Mouse (Mus musculus) embryonic facial prominence, embryonic 12.5 days (tissue): ENCODE data around the gene Acvr1b. TPM values are rescaled to one million over a fixed set of nuclear protein-coding genes. Genes with fewer than 3 reads are reported as not detected.

ENCODE experiments used
- ATAC-seq: fragments of 200-750 bp; cut with Nextera tagmentation; 2 replicates; pipeline ENCODE4 v1.8.0; 2017; ENCODE audit not compliant: insufficient number of reproducible peaks, insufficient read depth, low FRiP score, low TSS enrichment
- H3K27ac ChIP-seq: fragments of 300-500 bp; sonication (generic); 2 replicates; pipeline ENCODE4 v1.5.1; 2016; ENCODE audit warnings: mild to moderate bottlenecking
- H3K27me3 ChIP-seq: fragments of 300-500 bp; sonication (generic); 2 replicates; pipeline ENCODE4 v1.6.1; 2016; ENCODE audit warnings: mild to moderate bottlenecking, moderate library complexity
- H3K36me3 ChIP-seq: fragments of 300-500 bp; sonication (generic); 2 replicates; pipeline ENCODE4 v1.6.1; 2016; ENCODE audit warnings: mild to moderate bottlenecking
- H3K4me1 ChIP-seq: fragments of 300-500 bp; sonication (generic); 2 replicates; pipeline ENCODE4 v1.6.1; 2016
- H3K4me2 ChIP-seq: fragments of 300-500 bp; sonication (generic); replicated peaks from 2 replicates; pipeline ENCODE4 v1.6.1; 2016; ENCODE audit warnings: mild to moderate bottlenecking, moderate library complexity
- H3K4me3 ChIP-seq: fragments of 300-500 bp; sonication (generic); 2 replicates; pipeline ENCODE4 v1.5.1; 2016; ENCODE audit warnings: mild to moderate bottlenecking
- H3K9ac ChIP-seq: fragments of 300-500 bp; sonication (generic); 2 replicates; pipeline ENCODE4 v1.6.1; 2016; ENCODE audit warnings: mild to moderate bottlenecking, moderate library complexity
- H3K9me3 ChIP-seq: fragments of 300-500 bp; sonication (generic); 2 replicates; pipeline ENCODE4 v1.6.1; 2016; ENCODE audit warnings: mild to moderate bottlenecking, moderate library complexity
- WGBS: fragments of 180-500 bp; shearing (Covaris S2); methylation state at CpG from one replicate; pipeline ENCODE4 v1.1.7; 2016; 5-methylcytosine and 5-hydroxymethylcytosine counted together
- polyA plus RNA-seq: library from polyadenylated mRNA; unstranded; fragments of >200 nt; fragmentation: Nextera tagmentation; extraction: Ambion mirVana; gene quantifications from 2 replicates; pipeline ENCODE4 v1.2.1, GENCODE M21; 2016

The Acvr1b gene
- polyA plus RNA-seq, 1 experiment from 2014 or later = 7.5 TPM

- 68% methylated on average over 10 of the region's 10 CpGs for WGBS
- H3K4me3 ChIP-seq = no peak overlapping the region
- no peak overlapping the region for H3K9ac ChIP-seq
- H3K36me3 ChIP-seq = peaks cover 27% of the 10 kb centered on the region
- H3K27me3 ChIP-seq = no peaks in the 10 kb centered on the region
- no peak for ATAC-seq
- no peaks in the 10 kb centered on the region for H3K9me3 ChIP-seq
- no peak overlapping the region for H3K4me2 ChIP-seq
- H3K4me1 ChIP-seq = peaks cover 36% of the 10 kb centered on the region
- H3K27ac ChIP-seq = no peak overlapping the region
Measured at GRCm38 (mm10) chr15:101234611-101235341, 60.9 kb downstream of the Acvr1b start.

GRCm38 (mm10) chr15:101235342-101235698 is 61.5 kb downstream of the Acvr1b start:
- H3K27ac ChIP-seq = no peak overlapping the region
- no peak for ATAC-seq
- no peak overlapping the region for H3K4me3 ChIP-seq
- H3K36me3 ChIP-seq = peaks cover 21% of the 10 kb centered on the region
- peaks cover 36% of the 10 kb centered on the region for H3K4me1 ChIP-seq
- no peaks in the 10 kb centered on the region for H3K27me3 ChIP-seq
- no peaks in the 10 kb centered on the region for H3K9me3 ChIP-seq
- no peak overlapping the region for H3K4me2 ChIP-seq
- 39% methylated on average over 5 of the region's 5 CpGs for WGBS
- H3K9ac ChIP-seq = no peak overlapping the region

GRCm38 (mm10) chr15:101235728-101236327 is 62.0 kb downstream of the Acvr1b start:
- H3K4me1 ChIP-seq = peaks cover 36% of the 10 kb centered on the region
- no peak overlapping the region for H3K4me2 ChIP-seq
- no peak for ATAC-seq
- WGBS = 36% methylated on average over 12 of the region's 12 CpGs
- no peak overlapping the region for H3K9ac ChIP-seq
- H3K4me3 ChIP-seq = no peak overlapping the region
- H3K9me3 ChIP-seq = no peaks in the 10 kb centered on the region
- H3K27ac ChIP-seq = no peak overlapping the region
- no peaks in the 10 kb centered on the region for H3K27me3 ChIP-seq
- peaks cover 16% of the 10 kb centered on the region for H3K36me3 ChIP-seq

GRCm38 (mm10) chr15:101236878-101237277 is 63.0 kb downstream of the Acvr1b start:
- WGBS = 10% methylated on average over 3 of the region's 3 CpGs
- Histone ChIP-seq H3K9ac (no peak overlapping the region), H3K4me3 (no peak overlapping the region), H3K4me2 (no peak overlapping the region), H3K36me3 (0 out of 2 replicates have a peak, but pooled peaks cover 6% of the 10 kb centered on the region), H3K27ac (no peak overlapping the region), H3K27me3 (no peaks in the 10 kb centered on the region), H3K4me1 (peaks cover 34% of the 10 kb centered on the region), H3K9me3 (no peaks in the 10 kb centered on the region)
- ATAC-seq = no peak

GRCm38 (mm10) chr15:101238885-101239511 is 65.1 kb downstream of the Acvr1b start:
- Histone ChIP-seq H3K9ac (peak overlapping the region; percentile 41; the same call in 1 of the 2 replicates), H3K27me3 (no peaks in the 10 kb centered on the region), H3K27ac (no peak overlapping the region), H3K36me3 (no peaks in the 10 kb centered on the region), H3K4me2 (peak overlapping the region; percentile 56), H3K4me3 (peak overlapping the region; percentile 29), H3K9me3 (no peaks in the 10 kb centered on the region), H3K4me1 (peaks cover 32% of the 10 kb centered on the region)
- 7% methylated on average over 28 of the region's 28 CpGs for WGBS
- peak; percentile 32; the same call in 1 of the 2 replicates for ATAC-seq

GRCm38 (mm10) chr15:101239821-101240220 is 66.0 kb downstream of the Acvr1b start:
- 64% methylated on average over 8 of the region's 8 CpGs for WGBS
- Histone ChIP-seq H3K27me3 (no peaks in the 10 kb centered on the region), H3K27ac (no peak overlapping the region), H3K4me3 (no peak overlapping the region), H3K9me3 (no peaks in the 10 kb centered on the region), H3K9ac (no peak overlapping the region), H3K36me3 (no peaks in the 10 kb centered on the region), H3K4me2 (no peak overlapping the region), H3K4me1 (peaks cover 28% of the 10 kb centered on the region)
- no peak for ATAC-seq

GRCm38 (mm10) chr15:101240799-101241204 is 66.9 kb downstream of the Acvr1b start:
- Histone ChIP-seq H3K27me3 (no peaks in the 10 kb centered on the region), H3K9ac (0 out of 2 replicates have a peak overlapping the region, but pooled peaks have one; percentile 17), H3K9me3 (no peaks in the 10 kb centered on the region), H3K4me3 (0 out of 2 replicates have a peak overlapping the region, but pooled peaks have one; percentile 8), H3K27ac (peak overlapping the region; percentile 42; the same call in 1 of the 2 replicates), H3K4me2 (peak overlapping the region; percentile 36; the same call in 1 of the 2 replicates), H3K36me3 (no peaks in the 10 kb centered on the region), H3K4me1 (peaks cover 23% of the 10 kb centered on the region)
- WGBS = 6% methylated on average over 10 of the region's 10 CpGs
- ATAC-seq = peak; percentile 29; the same call in 1 of the 2 replicates

- no peaks in the 10 kb centered on the region for H3K9me3 ChIP-seq
- 0 out of 2 replicates have a peak overlapping the region, but pooled peaks have one; percentile 17 for H3K9ac ChIP-seq
- 54% methylated on average over 9 of the region's 9 CpGs for WGBS
- H3K4me2 ChIP-seq = peak overlapping the region; percentile 36; the same call in 1 of the 2 replicates
- no peak for ATAC-seq
- H3K27me3 ChIP-seq = no peaks in the 10 kb centered on the region
- peaks cover 20% of the 10 kb centered on the region for H3K4me1 ChIP-seq
- no peaks in the 10 kb centered on the region for H3K36me3 ChIP-seq
- H3K27ac ChIP-seq = peak overlapping the region; percentile 42; the same call in 1 of the 2 replicates
- 0 out of 2 replicates have a peak overlapping the region, but pooled peaks have one; percentile 8 for H3K4me3 ChIP-seq
Measured at GRCm38 (mm10) chr15:101241236-101241635, 67.4 kb downstream of the Acvr1b start.

- H3K4me1 ChIP-seq = peaks cover 21% of the 10 kb centered on the region
- H3K27ac ChIP-seq = no peak overlapping the region
- no peak overlapping the region for H3K9ac ChIP-seq
- no peak overlapping the region for H3K4me3 ChIP-seq
- H3K36me3 ChIP-seq = no peaks in the 10 kb centered on the region
- H3K27me3 ChIP-seq = no peaks in the 10 kb centered on the region
- H3K4me2 ChIP-seq = no peak overlapping the region
- no peaks in the 10 kb centered on the region for H3K9me3 ChIP-seq
- 75% methylated on average over 9 of the region's 9 CpGs for WGBS
- no peak for ATAC-seq
Measured at GRCm38 (mm10) chr15:101241853-101242252, 68.0 kb downstream of the Acvr1b start.

- Histone ChIP-seq H3K4me2 (no peak overlapping the region), H3K27ac (no peak overlapping the region), H3K9me3 (no peaks in the 10 kb centered on the region), H3K4me1 (peaks cover 26% of the 10 kb centered on the region), H3K36me3 (no peaks in the 10 kb centered on the region), H3K9ac (no peak overlapping the region), H3K4me3 (no peak overlapping the region), H3K27me3 (no peaks in the 10 kb centered on the region)
- WGBS = 18% methylated on average over 8 of the region's 8 CpGs
- ATAC-seq = no peak
Measured at GRCm38 (mm10) chr15:101242645-101243044, 68.8 kb downstream of the Acvr1b start.

GRCm38 (mm10) chr15:101244012-101244411 is 70.1 kb downstream of the Acvr1b start:
- H3K4me1 ChIP-seq = peaks cover 30% of the 10 kb centered on the region
- ATAC-seq = no peak
- no peaks in the 10 kb centered on the region for H3K9me3 ChIP-seq
- H3K36me3 ChIP-seq = no peaks in the 10 kb centered on the region
- no peak overlapping the region for H3K4me3 ChIP-seq
- no peak overlapping the region for H3K27ac ChIP-seq
- no peak overlapping the region for H3K4me2 ChIP-seq
- WGBS = 65% methylated on average over 3 of the region's 3 CpGs
- H3K9ac ChIP-seq = no peak overlapping the region
- no peaks in the 10 kb centered on the region for H3K27me3 ChIP-seq
